Mouse (Mus musculus): ENCODE measurements around the gene Xrcc1. TPM values are rescaled to one million over a fixed set of nuclear protein-coding genes. Genes with fewer than 3 reads are reported as not detected.

Xrcc1 gene
- 29.0 TPM for polyA plus RNA-seq (2014; fragmentation: Illumina TruSeq; extraction: RNeasy Lipid Tissue Mini Kit (QIAGEN cat#74804); ENCODE audit: low read depth, low replicate concordance)

GRCm38 (mm10) chr7:24546068-24546614, at the start of gene Xrcc1, which contains the start of gene Pinlyp:
Gene Xrcc1 (plus strand): TSS chr7:24546289.
Gene Pinlyp (minus strand): TSS chr7:24546118.

GRCm38 (mm10) chr7:24506838-24507725, 39.0 kb upstream of the Xrcc1 start, which contains the start of gene Zfp428:
Gene Zfp428 (plus strand): TSS chr7:24507006.

GRCm38 (mm10) chr7:24512355-24512754, 33.7 kb upstream of the Xrcc1 start, which contains the start of gene AC161166.1:
Gene AC161166.1 (minus strand): TSS chr7:24512455.

GRCm38 (mm10) chr7:24530062-24530931, 15.8 kb upstream of the Xrcc1 start, which contains the start of gene Irgq:
Gene Irgq (plus strand): TSS chr7:24530689.

DNA sequence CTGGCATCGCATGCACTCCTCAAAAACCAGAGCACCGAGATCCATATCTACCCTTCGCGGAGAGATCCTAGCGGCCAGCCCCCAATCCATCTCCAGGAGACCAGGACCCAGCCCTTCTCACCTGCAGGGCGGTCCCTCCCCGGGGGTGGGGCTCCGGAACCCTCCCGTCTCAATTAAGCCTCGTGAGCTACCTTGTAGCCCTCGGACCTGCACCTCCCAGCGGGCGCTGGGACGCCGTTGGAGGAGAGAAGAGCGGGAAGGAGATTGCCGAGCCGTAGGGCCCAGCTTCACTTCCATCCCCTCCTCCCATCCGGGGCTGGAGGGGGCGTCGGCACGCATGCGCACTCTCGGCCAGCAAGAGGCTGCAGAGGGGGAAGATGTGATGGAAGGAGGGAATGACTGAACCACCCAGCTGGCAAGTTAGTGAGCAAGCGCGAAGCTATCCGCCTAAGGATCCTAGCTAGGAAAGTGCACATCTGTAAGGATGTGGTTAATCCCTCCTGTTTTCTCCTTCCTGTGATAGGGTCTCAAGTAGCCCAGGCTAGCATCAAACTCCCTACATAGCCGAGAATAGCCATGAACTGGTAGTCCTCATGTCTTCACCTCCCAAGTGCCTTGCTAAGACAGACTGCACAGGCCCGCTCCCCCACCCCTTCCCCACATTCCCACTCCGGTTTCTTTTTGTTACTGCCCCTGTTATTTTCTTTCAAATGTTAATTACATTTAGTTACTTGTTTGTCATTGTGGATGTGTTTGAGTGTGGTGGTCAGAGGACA, 41.4 kb downstream of the Xrcc1 start, which contains the start of the genes Ethe1 and Zfp575:
Ethe1 (plus strand) TSS at position 214 of the 776 bp plus-strand sequence.
Zfp575 (minus strand) TSS at position 312 of the 776 bp plus-strand sequence.

GRCm38 (mm10) chr7:24610144-24610878, 64.2 kb downstream of the Xrcc1 start, which contains the start of gene Phldb3:
Gene Phldb3 (plus strand): TSS chr7:24610763.

Other genes with a start within 250 kb of the Xrcc1 start
- 3.4 TPM for gene Zfp61, start 245.1 kb upstream of the Xrcc1 start, polyA plus RNA-seq (2014; fragmentation: Illumina TruSeq; extraction: RNeasy Lipid Tissue Mini Kit (QIAGEN cat#74804); ENCODE audit: low read depth, low replicate concordance)
- 3.9 TPM for gene Zfp94, start 229.6 kb upstream of the Xrcc1 start, polyA plus RNA-seq (2014; fragmentation: Illumina TruSeq; extraction: RNeasy Lipid Tissue Mini Kit (QIAGEN cat#74804); ENCODE audit: low read depth, low replicate concordance)
- gene Tescl, start 212.4 kb upstream of the Xrcc1 start, polyA plus RNA-seq (2014; fragmentation: Illumina TruSeq; extraction: RNeasy Lipid Tissue Mini Kit (QIAGEN cat#74804); ENCODE audit: low read depth, low replicate concordance) = not detected
- not detected for gene Lypd5, start 197.1 kb upstream of the Xrcc1 start, polyA plus RNA-seq (2014; fragmentation: Illumina TruSeq; extraction: RNeasy Lipid Tissue Mini Kit (QIAGEN cat#74804); ENCODE audit: low read depth, low replicate concordance)
- gene Kcnn4, start 176.0 kb upstream of the Xrcc1 start, polyA plus RNA-seq (2014; fragmentation: Illumina TruSeq; extraction: RNeasy Lipid Tissue Mini Kit (QIAGEN cat#74804); ENCODE audit: low read depth, low replicate concordance) = 0.47 TPM
- gene Smg9, start 146.7 kb upstream of the Xrcc1 start, polyA plus RNA-seq (2014; fragmentation: Illumina TruSeq; extraction: RNeasy Lipid Tissue Mini Kit (QIAGEN cat#74804); ENCODE audit: low read depth, low replicate concordance) = 12.3 TPM
- not detected for gene Irgc1, start 94.0 kb upstream of the Xrcc1 start, polyA plus RNA-seq (2014; fragmentation: Illumina TruSeq; extraction: RNeasy Lipid Tissue Mini Kit (QIAGEN cat#74804); ENCODE audit: low read depth, low replicate concordance)
- 4.3 TPM for gene Plaur, start 83.8 kb upstream of the Xrcc1 start, polyA plus RNA-seq (2014; fragmentation: Illumina TruSeq; extraction: RNeasy Lipid Tissue Mini Kit (QIAGEN cat#74804); ENCODE audit: low read depth, low replicate concordance)
- gene Cadm4, start 64.3 kb upstream of the Xrcc1 start, polyA plus RNA-seq (2014; fragmentation: Illumina TruSeq; extraction: RNeasy Lipid Tissue Mini Kit (QIAGEN cat#74804); ENCODE audit: low read depth, low replicate concordance) = 12.1 TPM
- gene Zfp428, start 39.3 kb upstream of the Xrcc1 start, polyA plus RNA-seq (2014; fragmentation: Illumina TruSeq; extraction: RNeasy Lipid Tissue Mini Kit (QIAGEN cat#74804); ENCODE audit: low read depth, low replicate concordance) = 12.5 TPM
- not detected for gene AC161166.1, start 33.8 kb upstream of the Xrcc1 start, polyA plus RNA-seq (2014; fragmentation: Illumina TruSeq; extraction: RNeasy Lipid Tissue Mini Kit (QIAGEN cat#74804); ENCODE audit: low read depth, low replicate concordance)
- gene Irgq, start 15.6 kb upstream of the Xrcc1 start, polyA plus RNA-seq (2014; fragmentation: Illumina TruSeq; extraction: RNeasy Lipid Tissue Mini Kit (QIAGEN cat#74804); ENCODE audit: low read depth, low replicate concordance) = 12.9 TPM
- gene Pinlyp, start 171 bp upstream of the Xrcc1 start, polyA plus RNA-seq (2014; fragmentation: Illumina TruSeq; extraction: RNeasy Lipid Tissue Mini Kit (QIAGEN cat#74804); ENCODE audit: low read depth, low replicate concordance) = not detected
- 32.6 TPM for gene Ethe1, start 41.3 kb downstream of the Xrcc1 start, polyA plus RNA-seq (2014; fragmentation: Illumina TruSeq; extraction: RNeasy Lipid Tissue Mini Kit (QIAGEN cat#74804); ENCODE audit: low read depth, low replicate concordance)
- gene Zfp575, start 41.4 kb downstream of the Xrcc1 start, polyA plus RNA-seq (2014; fragmentation: Illumina TruSeq; extraction: RNeasy Lipid Tissue Mini Kit (QIAGEN cat#74804); ENCODE audit: low read depth, low replicate concordance) = not detected
- gene Phldb3, start 64.5 kb downstream of the Xrcc1 start, polyA plus RNA-seq (2014; fragmentation: Illumina TruSeq; extraction: RNeasy Lipid Tissue Mini Kit (QIAGEN cat#74804); ENCODE audit: low read depth, low replicate concordance) = not detected
- gene Lypd3, start 90.3 kb downstream of the Xrcc1 start, polyA plus RNA-seq (2014; fragmentation: Illumina TruSeq; extraction: RNeasy Lipid Tissue Mini Kit (QIAGEN cat#74804); ENCODE audit: low read depth, low replicate concordance) = not detected
- not detected for gene Tex101, start 130.4 kb downstream of the Xrcc1 start, polyA plus RNA-seq (2014; fragmentation: Illumina TruSeq; extraction: RNeasy Lipid Tissue Mini Kit (QIAGEN cat#74804); ENCODE audit: low read depth, low replicate concordance)
- not detected for gene BC049730, start 163.0 kb downstream of the Xrcc1 start, polyA plus RNA-seq (2014; fragmentation: Illumina TruSeq; extraction: RNeasy Lipid Tissue Mini Kit (QIAGEN cat#74804); ENCODE audit: low read depth, low replicate concordance)
- not detected for gene Gm4763, start 180.6 kb downstream of the Xrcc1 start, polyA plus RNA-seq (2014; fragmentation: Illumina TruSeq; extraction: RNeasy Lipid Tissue Mini Kit (QIAGEN cat#74804); ENCODE audit: low read depth, low replicate concordance)
- not detected for gene Cd177, start 214.0 kb downstream of the Xrcc1 start, polyA plus RNA-seq (2014; fragmentation: Illumina TruSeq; extraction: RNeasy Lipid Tissue Mini Kit (QIAGEN cat#74804); ENCODE audit: low read depth, low replicate concordance)
- not detected for gene Ceacam10, start 230.9 kb downstream of the Xrcc1 start, polyA plus RNA-seq (2014; fragmentation: Illumina TruSeq; extraction: RNeasy Lipid Tissue Mini Kit (QIAGEN cat#74804); ENCODE audit: low read depth, low replicate concordance)

Measured in heart, adult 10 weeks (tissue).